Mouse (Mus musculus): ENCODE measurements around the gene Nemf.

- TF ChIP-seq CTCF (IDR thresholded peaks at IDR 0.05; ENCODE audit: low read depth, low read length) (no peak), POLR2A (IDR thresholded peaks at IDR 0.05; ENCODE audit: borderline replicate concordance, low read depth, low read length) (no peak)
These were observed 3.7 kb upstream of the Nemf start for GRCm38 (mm10) chr12:69360655-69360996.
